Mouse (Mus musculus) heart, postnatal 10 days (tissue): Measurements from ENCODE around the gene Cmtm3. TPM values are rescaled to one million over a fixed set of nuclear protein-coding genes. Genes with fewer than 3 reads are reported as not detected.

ENCODE experiments used
- DNase-seq, 2 experiments: peaks; one replicate each; pipeline ENCODE4 v3.0.0; 2021
- intact Hi-C: fragments of 180-260 bp; cut with DNase I; formaldehyde crosslinking; loops from one replicate; pipeline ENCODE4 v1.15.1; 2025
- total RNA-seq, 2 experiments: library from RNA; stranded (reverse); gene quantifications; 2 replicates each; pipeline ENCODE4 v1.2.3; 2021

Gene Cmtm3
- total RNA-seq, 2 experiments from 2014 or later, result 45.9 to 52.0 TPM

DNA sequence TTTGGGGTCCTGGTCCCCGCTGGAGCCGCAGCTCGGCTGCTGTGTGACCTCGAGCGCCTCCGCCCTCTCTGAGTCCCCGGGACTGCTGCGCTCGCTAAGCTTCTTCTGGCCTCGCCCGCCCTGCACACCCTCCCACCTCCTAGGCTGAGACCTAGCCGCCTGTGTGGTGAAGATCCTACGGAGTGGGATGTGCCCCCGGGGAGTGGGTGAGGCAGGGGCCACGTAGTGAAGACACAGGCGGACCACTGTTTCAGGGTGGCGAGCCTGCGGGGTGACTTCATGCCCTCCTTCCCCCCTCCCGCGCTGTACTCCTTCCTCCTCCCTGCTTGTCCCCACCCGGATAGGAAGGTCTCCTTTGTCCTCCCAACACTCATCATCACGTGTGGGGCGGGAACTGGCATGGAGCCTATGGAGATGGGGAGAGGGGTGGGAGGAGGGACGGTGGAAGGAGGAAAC lies 1.9 kb downstream of the Cmtm3 start:
- peak; percentile 84 to 86 for DNase-seq
- intact Hi-C loops, result loop anchor here (2.0 to 5.0 kb wide), 5 partner anchors 90 to 239 kb away; partner anchors contain the start of genes Car7, Cdh5, Cklf and Nae1

DNA sequence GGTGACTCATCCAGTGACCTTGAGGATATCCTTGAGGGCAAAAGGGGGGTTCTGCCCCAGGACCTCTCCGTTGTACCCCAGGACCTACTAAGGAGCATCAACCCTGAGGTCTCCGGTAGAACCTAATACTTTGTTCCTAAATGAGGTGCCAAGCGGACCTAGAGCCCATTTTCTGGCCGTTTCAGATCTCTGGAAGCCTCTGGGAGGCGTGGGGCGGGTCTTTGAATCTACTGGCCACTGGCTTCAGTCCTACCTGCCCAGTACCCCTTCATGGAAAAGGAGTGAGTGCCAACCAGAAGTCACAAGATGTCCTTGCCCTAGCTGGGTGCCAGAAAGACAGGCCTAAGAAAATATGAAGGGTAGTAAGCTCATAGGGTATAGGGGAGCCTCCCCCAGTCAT lies 2.5 kb downstream of the Cmtm3 start:
- intact Hi-C loops, result loop anchor here (2.0 to 5.0 kb wide), 5 partner anchors 91 to 239 kb away; partner anchors contain the start of genes Car7, Cdh5, Cklf and Nae1
- no peak for DNase-seq

DNA sequence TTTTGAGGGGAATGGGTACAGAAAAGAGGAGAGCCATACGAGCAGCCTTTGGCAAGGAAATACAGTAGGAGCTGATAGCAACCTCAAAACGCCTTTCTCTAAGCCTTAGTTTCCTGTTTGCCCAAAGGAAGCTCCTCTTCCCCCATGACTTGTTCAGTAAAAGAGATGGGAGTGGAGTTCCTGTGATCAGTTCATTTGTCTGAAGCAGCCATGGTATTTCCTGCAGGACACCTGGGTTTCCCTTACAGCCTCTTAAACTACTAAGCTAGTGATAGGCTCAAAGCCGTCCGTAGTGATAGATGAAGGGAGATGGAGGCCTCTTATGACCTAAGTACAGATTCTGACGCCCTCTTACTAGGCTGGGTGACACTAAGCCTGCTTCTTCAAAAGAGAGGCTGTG lies 3.2 kb downstream of the Cmtm3 start:
- intact Hi-C loops, result loop anchor here (5.0 kb wide), 4 partner anchors 170 to 240 kb away; partner anchors contain the start of genes Car7, Cdh5 and Nae1
- DNase-seq, result no peak

DNA sequence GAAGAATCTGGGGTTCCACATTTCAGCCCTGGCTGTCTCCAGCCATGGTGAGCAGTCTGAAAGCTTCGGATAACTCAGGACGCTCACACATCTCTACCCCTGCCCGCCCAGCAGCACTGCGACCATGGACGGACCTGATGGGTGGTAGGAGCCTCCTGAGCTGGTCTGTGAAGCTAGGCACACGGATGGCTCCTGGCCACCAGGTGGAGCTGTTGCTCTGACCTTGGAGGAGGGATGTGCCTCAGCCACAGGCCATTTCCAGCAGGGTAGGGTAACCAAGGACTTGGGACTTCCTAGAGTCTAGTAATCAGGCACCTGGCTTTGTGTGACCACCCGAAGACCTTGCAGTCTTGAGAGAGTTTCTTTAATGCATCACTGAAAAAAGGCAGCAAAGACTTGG lies 4.7 kb downstream of the Cmtm3 start:
- intact Hi-C loops, result loop anchor here (1.0 to 5.0 kb wide), 9 partner anchors 25 to 242 kb away; partner anchors contain the start of genes Car7, Cdh5, Cmtm4 and Dync1li2
- peak; percentile 89 to 94 for DNase-seq

DNA sequence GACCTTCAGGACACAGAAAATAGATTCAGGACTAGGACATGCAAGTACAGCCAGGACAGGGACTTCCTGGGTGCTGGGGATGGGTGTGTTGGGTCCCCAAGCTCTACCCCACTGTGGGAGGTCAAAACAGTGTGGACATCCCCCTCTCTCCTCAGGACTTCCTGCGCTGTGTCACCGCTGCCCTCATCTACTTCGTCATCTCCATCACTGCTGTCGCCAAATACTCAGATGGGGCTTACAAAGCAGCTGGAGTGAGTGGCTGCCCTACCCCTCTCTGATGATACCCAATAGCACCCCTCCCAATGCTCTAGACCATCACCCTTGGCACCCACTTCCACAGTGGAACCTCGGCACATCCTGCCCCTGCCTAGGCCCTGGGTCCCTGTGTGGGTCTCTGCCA lies 5.4 kb downstream of the Cmtm3 start:
- no peak for DNase-seq
- intact Hi-C loops, result loop anchor here (1.0 to 5.0 kb wide), 9 partner anchors 24 to 242 kb away; partner anchors contain the start of genes Car7, Cdh5, Cmtm4 and Dync1li2

DNA sequence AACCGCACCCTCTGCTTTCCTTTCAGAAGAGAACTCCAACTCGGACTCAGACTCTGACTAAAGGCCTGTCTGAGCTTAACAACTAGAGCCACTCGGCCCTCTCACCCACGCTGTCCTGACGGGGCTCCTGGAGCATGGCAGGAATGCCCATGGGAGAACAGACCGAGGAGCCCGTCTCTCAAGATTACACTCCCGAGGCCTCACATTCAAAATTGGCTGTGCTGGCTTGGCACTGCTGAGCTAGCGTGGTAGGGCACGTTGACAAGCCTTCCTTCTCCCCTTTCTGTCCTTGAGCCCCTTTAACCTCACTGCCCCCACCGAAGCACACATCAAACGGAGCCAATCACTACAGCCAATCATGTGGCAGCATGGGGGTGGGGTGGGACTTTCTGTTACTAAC lies 7.5 kb downstream of the Cmtm3 start:
- intact Hi-C loops, result no loop called here
- peak in 1 of 2 experiments; percentile 28 for DNase-seq

DNA sequence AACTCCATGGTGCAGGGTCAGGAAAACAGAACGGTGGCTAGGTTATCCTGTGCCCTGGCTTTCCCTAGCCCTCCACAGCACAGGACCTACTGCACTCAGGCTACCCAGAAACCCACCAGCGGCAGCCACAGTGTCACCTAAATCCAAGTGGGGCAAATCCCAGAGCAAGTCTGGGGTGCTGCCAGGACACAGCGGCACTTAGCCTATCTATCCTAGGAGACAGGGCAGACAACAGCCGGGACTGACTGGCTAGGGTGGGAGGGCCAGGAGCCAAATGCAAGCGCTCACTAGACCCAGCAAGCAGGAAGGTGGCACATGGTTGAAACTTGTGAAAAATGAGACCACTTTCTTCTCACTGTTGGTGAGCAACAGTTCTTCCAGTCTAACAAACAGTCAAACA lies 9.8 kb downstream of the Cmtm3 start:
- peak; percentile 58 to 63 for DNase-seq
- intact Hi-C loops, result no loop called here

DNA sequence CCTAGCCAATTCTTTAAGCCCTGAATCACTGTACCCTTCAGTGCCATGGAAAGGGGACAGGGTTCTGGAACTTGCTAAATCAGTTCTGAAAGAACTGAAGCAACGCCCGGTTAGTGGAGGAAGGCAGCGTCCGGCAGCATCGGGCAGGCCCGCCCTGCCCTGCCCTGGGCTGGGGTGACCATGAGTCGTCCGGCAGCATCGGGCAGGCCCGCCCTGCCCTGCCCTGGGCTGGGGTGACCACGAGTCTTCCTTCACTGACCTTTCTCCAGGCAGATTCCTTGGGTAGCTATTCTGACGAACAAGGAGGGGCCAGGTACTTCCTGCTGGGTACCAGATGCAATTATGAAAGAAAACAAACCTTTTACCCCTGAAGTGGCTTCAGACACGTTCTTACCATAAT lies 10.8 kb downstream of the Cmtm3 start:
- DNase-seq, result no peak

DNA sequence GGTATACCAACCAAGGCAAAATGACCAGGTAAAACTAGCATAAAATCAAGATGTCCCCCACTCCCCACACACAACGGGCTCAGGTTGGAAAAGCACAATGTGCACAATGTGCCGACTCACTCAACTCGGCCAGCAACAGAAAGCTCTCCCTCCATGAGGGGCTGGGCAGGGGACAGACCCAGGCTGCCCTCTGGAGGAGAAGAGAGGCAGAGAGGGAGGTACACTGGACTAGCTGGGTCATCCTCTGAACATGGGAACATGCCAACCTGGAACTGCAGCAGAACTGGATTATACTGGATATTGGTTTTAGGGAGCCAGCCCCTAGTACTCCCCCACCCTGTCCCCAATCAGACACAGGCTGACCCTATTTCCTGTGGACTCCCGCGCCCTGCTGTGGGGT lies 14.0 kb downstream of the Cmtm3 start:
- intact Hi-C loops, result no loop called here
- no peak for DNase-seq

More for the DNA sequence above, 10.8 kb downstream of the Cmtm3 start:
- intact Hi-C loops, result no loop called here

DNA sequence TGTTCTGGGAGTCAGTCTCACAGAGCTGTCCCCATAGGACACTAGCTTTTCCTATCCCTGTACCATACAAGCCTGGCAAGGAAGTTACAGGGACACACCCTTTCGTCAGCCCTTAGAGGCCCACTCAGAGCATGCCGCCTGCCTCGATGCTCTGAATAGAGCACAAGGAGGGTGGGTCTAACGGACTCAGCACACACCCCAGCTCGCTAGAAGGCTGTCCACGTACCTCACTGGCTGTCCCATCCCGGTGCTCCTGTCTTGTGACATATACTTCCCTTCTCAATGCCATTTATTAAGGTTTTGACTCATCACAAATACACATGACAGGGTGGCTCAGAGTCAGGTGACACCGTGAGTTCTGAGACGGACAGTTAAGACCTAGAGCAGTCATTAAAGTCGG lies 15.3 kb downstream of the Cmtm3 start:
- intact Hi-C loops, result no loop called here

DNA sequence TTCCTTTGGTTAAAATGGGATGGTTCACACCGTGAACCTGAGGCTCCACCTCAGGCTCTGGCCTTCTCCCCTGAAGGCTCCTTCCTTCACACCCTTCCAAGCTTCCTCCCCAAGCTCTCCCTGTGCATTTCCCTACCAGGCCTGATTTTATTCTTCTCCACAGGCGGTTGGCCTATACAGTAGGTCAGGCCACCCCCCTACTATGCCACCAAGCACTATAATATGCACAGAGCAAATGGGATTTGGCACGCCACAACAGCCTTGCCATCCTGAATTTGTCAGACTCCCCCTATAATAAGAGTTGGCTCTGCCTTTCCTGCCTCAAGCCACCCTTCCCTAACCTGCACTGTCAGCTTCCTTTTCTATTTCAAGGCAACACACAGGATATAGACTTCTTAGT lies 19.4 kb downstream of the Cmtm3 start:
- no peak for DNase-seq
- intact Hi-C loops, result no loop called here

More for the DNA sequence above, 15.3 kb downstream of the Cmtm3 start:
- no peak for DNase-seq

DNA sequence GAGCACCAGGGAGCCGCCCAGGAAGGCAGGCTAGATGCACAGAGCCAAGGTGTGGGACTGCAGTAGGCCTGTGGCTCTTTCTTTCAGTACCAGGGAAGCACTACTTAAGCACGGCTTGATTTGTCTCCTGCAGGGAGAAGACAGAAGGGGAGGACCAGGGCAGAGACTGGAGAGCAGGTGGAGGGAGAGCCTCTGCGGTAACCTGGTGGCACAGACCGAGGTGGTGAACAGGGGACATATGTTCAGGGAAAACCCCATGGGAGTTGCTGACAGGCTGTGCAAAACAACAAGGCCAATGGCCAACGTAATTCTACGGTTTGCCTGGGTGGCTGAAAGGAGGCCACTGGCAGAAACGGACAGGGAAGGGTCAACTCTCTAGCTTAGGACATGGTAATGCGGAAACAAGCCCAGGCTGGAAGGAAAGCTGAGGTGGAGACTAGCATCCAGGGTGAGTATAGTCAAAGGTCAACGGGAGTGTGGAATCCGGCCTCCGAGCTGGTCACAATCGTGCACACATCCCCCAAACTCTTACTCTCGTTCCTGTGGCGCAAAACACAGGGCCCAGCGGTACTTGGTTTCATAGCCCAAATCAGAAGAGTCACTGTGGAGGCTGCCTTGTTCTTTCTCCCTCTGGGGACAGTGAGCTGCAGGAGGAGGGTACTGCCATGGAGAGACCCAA lies 20.7 kb downstream of the Cmtm3 start:
- intact Hi-C loops, result no loop called here
- no peak for DNase-seq

DNA sequence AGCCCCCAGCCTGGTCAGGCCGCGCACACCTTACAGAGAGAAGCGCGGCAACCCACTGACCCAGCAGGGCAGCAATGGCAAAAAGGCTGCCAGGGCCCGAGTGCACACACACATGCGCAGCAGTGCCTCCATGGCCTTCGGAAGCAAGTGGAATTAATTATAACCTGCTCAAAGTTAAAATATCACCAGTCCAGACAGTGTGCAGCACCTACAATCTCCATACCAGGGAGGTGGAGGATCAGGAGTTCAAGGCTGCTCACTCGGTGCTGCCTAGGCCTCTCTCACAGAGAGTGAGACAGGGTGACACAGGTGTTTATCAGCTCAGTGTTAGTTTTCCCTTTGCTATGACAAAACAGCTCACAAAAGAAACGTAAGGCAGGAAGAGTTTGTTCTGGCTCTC lies 26.5 kb downstream of the Cmtm3 start:
- no peak for DNase-seq
- intact Hi-C loops, result no loop called here

DNA sequence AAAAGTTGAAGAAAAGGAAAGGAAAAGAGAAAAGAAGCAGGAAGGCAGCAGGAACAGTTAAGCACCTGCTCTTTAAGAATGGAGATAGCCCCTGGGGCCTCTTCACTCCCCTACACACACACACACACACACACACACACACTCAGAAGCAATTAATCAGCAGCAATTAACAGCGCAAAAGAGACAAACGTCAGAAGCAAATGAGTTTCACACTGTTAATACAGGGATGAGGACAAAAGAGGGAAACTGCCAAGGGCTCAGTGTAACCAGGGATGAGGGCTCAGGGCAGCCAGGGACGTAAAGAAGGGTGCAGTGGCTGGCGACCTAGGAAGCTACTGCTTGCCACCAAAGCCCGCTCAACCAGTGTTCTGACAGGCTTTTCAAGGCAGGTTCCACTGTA lies 28.2 kb downstream of the Cmtm3 start:
- DNase-seq, result no peak
- intact Hi-C loops, result no loop called here

DNA sequence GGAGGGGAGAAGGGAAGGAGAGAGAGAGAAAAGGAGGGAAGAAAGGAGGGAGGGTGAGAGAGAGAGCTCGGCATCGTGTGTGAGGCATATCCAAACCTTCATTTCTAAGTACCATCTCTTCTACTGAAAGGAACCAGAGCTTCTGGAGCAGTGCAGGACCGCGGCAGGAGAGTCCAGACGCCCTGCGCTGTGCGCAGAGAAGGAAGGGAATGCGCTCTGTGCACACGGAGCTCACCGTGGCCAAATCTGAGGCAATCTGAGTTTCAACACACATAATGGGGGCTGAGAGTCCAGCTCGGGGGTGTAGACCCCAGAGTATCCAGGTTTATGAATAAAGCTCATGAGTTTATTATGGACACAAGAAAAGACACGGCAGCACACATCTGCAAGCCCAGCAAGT lies 30.4 kb downstream of the Cmtm3 start:
- no peak for DNase-seq
- intact Hi-C loops, result loop anchor here (2.0 kb wide), 1 partner anchor 25 kb away; no protein-coding TSS in a partner anchor

DNA sequence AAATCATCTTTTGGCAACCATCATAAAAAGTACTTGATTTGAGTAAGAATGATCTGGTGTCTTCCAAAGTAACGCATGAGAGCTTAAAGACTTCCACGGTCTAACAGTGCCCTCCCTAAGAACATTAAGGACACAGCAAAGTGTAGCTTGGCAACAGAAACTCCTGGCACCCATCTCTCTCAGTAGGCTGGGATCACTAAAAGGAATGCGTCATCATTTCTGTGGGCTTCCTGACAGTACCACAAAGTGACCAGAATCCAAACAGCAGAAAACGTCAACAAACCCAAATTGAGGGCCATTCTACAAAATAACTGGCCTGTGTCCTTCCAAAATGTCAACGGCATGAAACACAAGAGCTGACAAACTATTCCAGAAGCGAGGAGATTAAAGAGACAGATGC lies 30.9 kb downstream of the Cmtm3 start:
- intact Hi-C loops, result no loop called here
- DNase-seq, result peak in 1 of 2 experiments; percentile 40

DNA sequence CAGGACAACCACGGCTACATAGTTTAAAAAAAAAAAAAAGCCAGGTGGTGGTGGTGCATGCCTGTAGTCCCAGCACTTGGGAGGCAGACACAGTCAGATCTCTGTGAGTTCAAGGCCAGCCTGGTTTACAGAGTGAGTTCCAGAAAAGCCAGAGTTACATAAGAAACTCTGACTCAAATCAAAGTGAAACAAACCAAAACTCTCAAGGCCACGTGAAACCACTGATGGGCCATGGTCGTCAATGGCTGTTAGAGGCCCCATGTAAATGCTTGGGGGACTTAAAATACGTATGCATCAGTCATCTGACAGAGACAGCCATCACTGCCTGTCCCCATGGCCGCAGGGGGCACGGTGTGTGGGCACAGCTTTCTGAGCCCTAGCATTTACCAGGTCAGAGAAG lies 31.9 kb downstream of the Cmtm3 start:
- intact Hi-C loops, result no loop called here

DNA sequence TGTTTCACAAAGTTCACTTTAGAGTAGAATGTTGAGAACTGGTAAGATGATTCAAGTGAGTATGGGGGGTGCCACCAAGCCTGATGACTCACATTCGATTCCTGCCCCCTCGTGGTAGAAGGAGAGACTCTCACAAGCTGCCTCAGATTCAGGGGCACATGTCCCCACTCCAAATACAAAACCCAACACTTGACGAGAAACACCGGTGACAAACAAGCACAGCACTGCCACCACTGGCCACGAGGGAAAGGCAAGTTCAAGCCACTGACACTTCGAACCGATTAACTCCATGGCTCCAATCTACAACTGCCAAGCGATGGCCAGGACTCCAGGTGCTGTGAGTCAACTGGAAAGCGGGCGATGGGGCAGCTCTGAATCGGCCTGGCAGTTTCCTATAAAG lies 34.6 kb downstream of the Cmtm3 start:
- DNase-seq, result peak; percentile 29 to 47

More for the DNA sequence above, 31.9 kb downstream of the Cmtm3 start:
- DNase-seq, result no peak

DNA sequence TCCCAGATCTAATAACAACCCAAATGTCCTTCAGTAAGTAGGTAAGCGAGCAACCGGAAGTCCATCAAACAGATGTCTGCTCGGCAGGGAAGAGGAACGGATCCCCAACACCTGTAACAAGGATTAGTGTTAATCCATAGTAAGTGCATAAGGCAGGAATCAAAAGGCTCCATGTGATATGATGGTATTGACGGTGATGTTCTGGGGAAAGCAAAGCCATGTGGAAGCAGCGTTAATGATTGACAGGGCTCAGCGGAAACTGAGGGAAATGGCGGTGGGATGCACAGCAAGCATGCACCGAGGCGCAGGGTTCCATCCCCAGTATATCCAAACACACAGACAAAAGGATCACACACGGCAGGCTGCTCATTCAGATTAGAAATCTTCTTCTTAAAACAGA lies 35.1 kb downstream of the Cmtm3 start:
- intact Hi-C loops, result no loop called here
- DNase-seq, result no peak

More for the DNA sequence above, 34.6 kb downstream of the Cmtm3 start:
- intact Hi-C loops, result no loop called here

DNA sequence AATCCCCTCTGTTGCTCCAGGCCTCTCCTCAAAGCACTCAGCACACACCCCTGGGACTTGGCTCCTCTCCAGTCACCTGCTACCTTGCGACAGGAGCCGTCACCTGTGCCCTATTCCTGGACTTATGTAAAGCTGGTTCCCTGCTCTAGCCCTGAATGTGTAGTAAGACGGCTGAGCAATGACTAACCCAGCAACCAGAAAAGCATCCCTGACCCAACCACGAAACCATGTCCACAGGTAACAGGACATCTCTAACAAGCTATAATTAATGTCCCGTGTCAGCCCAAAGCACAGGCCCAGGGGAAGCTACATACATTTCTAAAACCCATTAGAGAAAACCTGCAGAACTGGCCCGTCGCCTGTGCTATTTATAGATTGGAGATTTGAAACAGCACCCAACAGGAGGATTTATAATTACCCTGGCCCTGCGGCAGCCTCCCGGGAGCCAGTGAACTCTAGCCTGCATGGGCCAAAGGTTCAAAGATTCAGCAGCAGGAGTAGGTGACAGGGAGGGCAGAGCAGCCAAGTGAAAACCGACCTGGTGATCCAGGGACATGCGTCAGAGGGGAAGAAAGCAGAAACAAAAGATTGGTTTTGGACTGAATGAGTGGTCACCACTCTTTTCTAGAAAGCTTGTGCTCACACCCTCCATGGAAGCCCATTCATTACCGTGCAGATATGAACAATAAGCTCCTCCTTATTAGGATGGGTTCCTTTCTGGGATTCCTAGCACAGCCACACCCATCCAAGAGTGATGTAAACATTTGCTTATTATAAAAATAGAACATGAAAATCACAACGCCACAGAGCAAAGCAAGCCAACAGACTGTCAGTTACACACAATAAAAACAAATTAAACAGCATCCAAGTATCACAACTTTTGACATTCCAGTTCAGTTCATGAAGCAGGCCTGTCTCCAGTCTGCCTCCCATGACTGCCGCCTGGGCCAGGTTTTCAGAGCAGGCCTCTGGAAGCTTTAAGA lies 35.9 kb downstream of the Cmtm3 start:
- peak; percentile 74 to 81 for DNase-seq
- intact Hi-C loops, result no loop called here

DNA sequence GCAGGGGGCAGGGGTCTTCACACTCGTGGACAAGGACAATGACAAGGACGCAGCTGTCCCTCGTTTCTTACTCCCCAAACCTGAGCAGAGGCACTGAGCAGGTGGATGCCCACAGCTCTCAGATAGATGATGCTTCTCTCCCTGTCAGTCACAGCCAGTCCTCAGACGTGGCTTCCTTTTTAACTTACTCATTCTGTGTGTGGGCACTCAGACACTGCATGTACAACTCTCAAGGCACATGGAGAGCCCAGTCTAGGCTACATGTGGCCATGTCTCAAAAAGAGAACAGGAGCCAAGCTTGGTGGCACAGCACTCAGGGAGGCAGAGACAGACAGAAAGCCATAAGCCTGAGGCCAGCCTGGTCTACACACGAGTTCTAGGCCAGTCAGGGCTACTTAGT lies 36.7 kb downstream of the Cmtm3 start:
- DNase-seq, result no peak
- intact Hi-C loops, result no loop called here
